Mouse (Mus musculus) erythroblast, embryonic 14.5 days (primary cell): ENCODE measurements around the gene Ttc7.

Experiments used
- GATA1 ChIP-seq: IDR thresholded peaks from 2 replicates; pipeline ENCODE4 v1.6.1; 2012; ENCODE audit warnings: low read length, inconsistent platforms, mixed read lengths
- TAL1 ChIP-seq: IDR thresholded peaks from 3 replicates; pipeline ENCODE4 v1.6.1; 2012; ENCODE audit warnings: low read length, inconsistent platforms, mixed read lengths

GRCm38 (mm10) chr17:87284482-87285040 is 1.9 kb downstream of the Ttc7 start:
- TF ChIP-seq GATA1 (no peak), TAL1 (no peak)
